Mouse (Mus musculus): ENCODE results near the gene Sult1d1. TPM values are rescaled to one million over a fixed set of nuclear protein-coding genes. Genes with fewer than 3 reads are reported as not detected.

The Sult1d1 gene
- polyA plus RNA-seq (2015; fragmentation: Nextera tagmentation; extraction: Ambion mirVana), result 3.4 TPM in 2 replicates

GRCm38 (mm10) chr5:87568845-87569244 lies at the start of gene Sult1d1:
Gene Sult1d1, minus strand, starts transcription at chr5:87569027.
- Histone ChIP-seq H3K4me3 (replicated peaks) (no peak within 1 kb of the TSS), H3K4me1 (replicated peaks) (no peaks in the 10 kb centered on the region), H3K36me3 (replicated peaks) (no peaks in the 10 kb centered on the region), H3K4me2 (no peak within 1 kb of the TSS), H3K9me3 (replicated peaks) (no peaks in the 10 kb centered on the region), H3K27ac (replicated peaks) (no peak within 1 kb of the TSS), H3K27me3 (no peaks in the 10 kb centered on the region), H3K9ac (no peak within 1 kb of the TSS)
- ATAC-seq (ENCODE audit: insufficient read depth), result no peak
- WGBS (ENCODE audit: insufficient replicate concordance), result 53% methylated on average over 5 of the region's 5 CpGs

DNA sequence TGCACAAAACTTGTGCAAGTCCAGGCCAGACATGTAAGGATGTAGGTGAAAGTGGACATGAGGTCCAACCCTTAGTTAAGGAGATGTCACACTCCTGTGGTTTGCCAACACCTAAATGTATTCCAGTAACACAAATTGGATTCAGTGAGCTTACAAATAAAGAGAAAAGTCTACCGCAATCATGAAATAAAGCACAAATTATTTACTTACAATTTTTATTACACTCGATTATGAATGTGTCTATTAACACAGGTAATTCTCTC lies 46.2 kb upstream of the Sult1d1 start:
- 45% methylated on average over 2 of the region's 2 CpGs for WGBS (ENCODE audit: insufficient replicate concordance)
- Histone ChIP-seq H3K9me3 (replicated peaks) (no peaks in the 10 kb centered on the region), H3K4me3 (replicated peaks) (no peak overlapping the region), H3K9ac (no peak overlapping the region), H3K36me3 (replicated peaks) (no peaks in the 10 kb centered on the region), H3K4me2 (no peak overlapping the region), H3K27ac (replicated peaks) (no peak overlapping the region), H3K4me1 (replicated peaks) (no peaks in the 10 kb centered on the region), H3K27me3 (no peaks in the 10 kb centered on the region)
- ATAC-seq (ENCODE audit: insufficient read depth), result no peak

GRCm38 (mm10) chr5:87614364-87615127 lies 45.7 kb upstream of the Sult1d1 start:
- Histone ChIP-seq H3K4me2 (no peak overlapping the region), H3K36me3 (replicated peaks) (no peaks in the 10 kb centered on the region), H3K9ac (no peak overlapping the region), H3K4me1 (replicated peaks) (no peaks in the 10 kb centered on the region), H3K27me3 (no peaks in the 10 kb centered on the region), H3K9me3 (replicated peaks) (no peaks in the 10 kb centered on the region), H3K4me3 (replicated peaks) (no peak overlapping the region), H3K27ac (replicated peaks) (no peak overlapping the region)
- ATAC-seq (ENCODE audit: insufficient read depth), result no peak

GRCm38 (mm10) chr5:87601018-87601417 lies 32.2 kb upstream of the Sult1d1 start:
- no peak overlapping the region for H3K4me2 ChIP-seq
- no peak overlapping the region for H3K27ac ChIP-seq (replicated peaks)
- ATAC-seq (ENCODE audit: insufficient read depth), result no peak
- no peak overlapping the region for H3K9ac ChIP-seq
- WGBS (ENCODE audit: insufficient replicate concordance), result 47% methylated on average over 3 of the region's 3 CpGs
- no peaks in the 10 kb centered on the region for H3K27me3 ChIP-seq
- no peaks in the 10 kb centered on the region for H3K9me3 ChIP-seq (replicated peaks)
- H3K4me3 ChIP-seq (replicated peaks), result no peak overlapping the region
- no peaks in the 10 kb centered on the region for H3K4me1 ChIP-seq (replicated peaks)
- no peaks in the 10 kb centered on the region for H3K36me3 ChIP-seq (replicated peaks)

DNA sequence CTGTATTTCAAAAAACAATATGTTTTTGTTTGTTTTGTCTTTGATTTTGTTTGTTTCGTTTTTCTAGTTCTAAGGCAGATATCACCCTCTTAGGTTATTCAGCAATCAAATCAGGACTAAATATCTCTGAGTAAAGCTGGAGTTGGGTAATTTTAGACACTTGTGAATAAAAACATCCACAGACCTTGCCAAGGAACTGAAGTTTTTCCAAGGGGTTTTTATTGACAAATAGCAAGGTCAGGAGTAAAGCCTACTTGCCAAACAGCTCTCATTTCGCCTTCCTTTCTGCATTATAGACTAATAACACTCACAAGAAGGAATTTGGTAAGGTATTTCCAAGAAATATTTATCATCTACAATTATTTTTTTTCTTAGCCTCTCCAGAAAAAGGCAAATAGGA lies 29.1 kb upstream of the Sult1d1 start:
- Histone ChIP-seq H3K9me3 (replicated peaks) (no peaks in the 10 kb centered on the region), H3K27ac (replicated peaks) (no peak overlapping the region), H3K4me2 (no peak overlapping the region), H3K9ac (no peak overlapping the region), H3K4me3 (replicated peaks) (no peak overlapping the region), H3K36me3 (replicated peaks) (no peaks in the 10 kb centered on the region), H3K4me1 (replicated peaks) (no peaks in the 10 kb centered on the region), H3K27me3 (no peaks in the 10 kb centered on the region)
- 33% methylated on average over 2 of the region's 2 CpGs for WGBS (ENCODE audit: insufficient replicate concordance)
- no peak for ATAC-seq (ENCODE audit: insufficient read depth)

GRCm38 (mm10) chr5:87591494-87591893 lies 22.7 kb upstream of the Sult1d1 start, which contains the start of gene Sult1e1:
Gene Sult1e1, minus strand, starts transcription at chr5:87591594.
- 60% methylated on average over 5 of the region's 5 CpGs for WGBS (ENCODE audit: insufficient replicate concordance)
- H3K9ac ChIP-seq, result no peak within 1 kb of the TSS
- H3K4me1 ChIP-seq (replicated peaks), result no peaks in the 10 kb centered on the region
- no peaks in the 10 kb centered on the region for H3K9me3 ChIP-seq (replicated peaks)
- no peaks in the 10 kb centered on the region for H3K36me3 ChIP-seq (replicated peaks)
- no peak for ATAC-seq (ENCODE audit: insufficient read depth)
- no peak within 1 kb of the TSS for H3K4me2 ChIP-seq
- no peaks in the 10 kb centered on the region for H3K27me3 ChIP-seq
- H3K27ac ChIP-seq (replicated peaks), result no peak within 1 kb of the TSS
- no peak within 1 kb of the TSS for H3K4me3 ChIP-seq (replicated peaks)

DNA sequence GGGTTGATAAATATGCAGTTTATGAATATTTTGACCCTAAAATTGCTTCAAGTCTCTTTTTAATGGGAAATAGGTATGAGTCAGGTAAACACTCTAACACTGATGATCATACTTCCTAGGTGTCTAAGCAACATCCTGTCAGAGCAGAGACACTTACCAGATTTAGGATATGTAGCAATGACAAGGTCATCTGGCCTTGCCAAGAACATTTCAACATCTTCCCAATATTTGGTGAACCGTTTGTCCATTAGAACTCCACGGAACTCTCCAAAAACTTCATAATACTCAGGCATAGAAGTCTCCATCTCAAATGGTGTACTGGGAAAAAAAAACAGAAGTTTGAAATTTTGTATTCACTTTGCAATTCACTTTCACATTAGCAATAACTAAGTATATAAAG lies 21.1 kb upstream of the Sult1d1 start:
- Histone ChIP-seq H3K9ac (no peak overlapping the region), H3K27me3 (no peaks in the 10 kb centered on the region), H3K4me3 (replicated peaks) (no peak overlapping the region), H3K36me3 (replicated peaks) (no peaks in the 10 kb centered on the region), H3K27ac (replicated peaks) (no peak overlapping the region), H3K9me3 (replicated peaks) (no peaks in the 10 kb centered on the region), H3K4me2 (no peak overlapping the region), H3K4me1 (replicated peaks) (no peaks in the 10 kb centered on the region)
- no peak for ATAC-seq (ENCODE audit: insufficient read depth)
- WGBS (ENCODE audit: insufficient replicate concordance), result 42% methylated on average over 2 of the region's 2 CpGs

DNA sequence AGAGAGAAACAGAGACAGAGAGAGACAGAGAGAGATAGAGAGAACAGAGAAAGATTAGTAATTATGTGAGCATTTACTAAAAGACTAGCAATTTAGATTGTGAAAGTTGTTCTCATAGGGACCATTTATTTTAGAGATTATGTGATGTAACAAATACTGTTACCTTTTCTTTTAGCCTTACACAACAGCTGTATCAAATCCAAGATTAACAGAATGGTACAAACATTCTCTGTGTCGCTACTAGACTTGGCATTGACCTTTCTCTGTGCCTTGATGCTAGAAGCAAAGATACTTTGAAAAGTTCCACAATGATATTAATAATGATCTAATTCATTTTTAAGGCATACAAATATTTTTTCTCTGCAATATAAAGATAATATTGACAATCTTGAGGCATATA lies 11.6 kb upstream of the Sult1d1 start:
- WGBS (ENCODE audit: insufficient replicate concordance), result 48% methylated on average over 1 of the region's 1 CpGs
- ATAC-seq (ENCODE audit: insufficient read depth), result no peak

DNA sequence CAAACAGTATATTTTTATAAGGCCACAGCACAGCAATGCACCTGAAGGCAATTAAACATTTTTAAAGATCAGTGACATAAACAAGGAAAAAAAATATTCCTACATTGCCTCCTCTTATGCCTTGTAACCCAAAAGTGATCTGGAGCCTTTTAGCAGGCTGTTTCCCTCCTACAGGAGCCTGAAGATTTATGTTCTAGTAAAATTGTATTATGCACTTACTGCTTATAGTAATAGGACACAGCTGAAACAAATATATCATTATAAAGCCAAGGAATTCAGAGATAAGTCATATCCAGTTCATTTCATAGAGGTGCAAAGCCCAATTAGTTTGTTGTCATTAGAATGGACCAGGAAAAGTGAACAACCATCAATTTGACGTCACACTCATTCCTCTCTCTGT lies 5.3 kb upstream of the Sult1d1 start:
- Histone ChIP-seq H3K27me3 (no peaks in the 10 kb centered on the region), H3K9me3 (replicated peaks) (no peaks in the 10 kb centered on the region), H3K4me3 (replicated peaks) (no peak overlapping the region), H3K36me3 (replicated peaks) (no peaks in the 10 kb centered on the region), H3K9ac (no peak overlapping the region), H3K4me2 (no peak overlapping the region), H3K27ac (replicated peaks) (no peak overlapping the region), H3K4me1 (replicated peaks) (no peaks in the 10 kb centered on the region)
- 64% methylated on average over 1 of the region's 1 CpGs for WGBS (ENCODE audit: insufficient replicate concordance)
- ATAC-seq (ENCODE audit: insufficient read depth), result no peak

More for the DNA sequence above, 11.6 kb upstream of the Sult1d1 start:
- Histone ChIP-seq H3K9ac (no peak overlapping the region), H3K9me3 (replicated peaks) (no peaks in the 10 kb centered on the region), H3K27ac (replicated peaks) (no peak overlapping the region), H3K27me3 (no peaks in the 10 kb centered on the region), H3K4me2 (no peak overlapping the region), H3K4me1 (replicated peaks) (no peaks in the 10 kb centered on the region), H3K36me3 (replicated peaks) (no peaks in the 10 kb centered on the region), H3K4me3 (replicated peaks) (no peak overlapping the region)

DNA sequence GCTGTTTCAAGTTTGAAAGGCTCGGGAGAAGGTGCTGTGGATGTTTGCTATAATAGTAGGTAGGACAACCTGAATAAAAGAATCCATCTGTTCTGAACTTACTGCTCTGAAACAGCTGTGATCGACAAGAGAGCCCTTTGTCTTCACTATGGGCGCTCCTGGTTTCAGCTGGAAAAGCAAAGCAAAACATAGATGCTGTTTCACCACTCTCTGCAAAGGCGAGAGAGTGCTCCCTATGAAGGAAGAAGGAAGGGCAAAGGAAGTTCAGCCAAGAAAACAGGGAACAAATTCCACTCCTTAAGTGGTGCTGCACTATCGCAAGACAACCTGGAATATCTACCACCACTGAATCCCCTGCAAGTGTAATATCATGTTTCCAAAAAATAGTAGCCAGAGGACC lies 4.7 kb upstream of the Sult1d1 start:
- Histone ChIP-seq H3K36me3 (replicated peaks) (no peaks in the 10 kb centered on the region), H3K4me3 (replicated peaks) (no peak overlapping the region), H3K4me2 (no peak overlapping the region), H3K27me3 (no peaks in the 10 kb centered on the region), H3K9me3 (replicated peaks) (no peaks in the 10 kb centered on the region), H3K9ac (no peak overlapping the region), H3K4me1 (replicated peaks) (no peaks in the 10 kb centered on the region), H3K27ac (replicated peaks) (no peak overlapping the region)
- WGBS (ENCODE audit: insufficient replicate concordance), result 54% methylated on average over 5 of the region's 5 CpGs
- no peak for ATAC-seq (ENCODE audit: insufficient read depth)

GRCm38 (mm10) chr5:87572781-87573180 lies 4.0 kb upstream of the Sult1d1 start:
- H3K4me3 ChIP-seq (replicated peaks), result no peak overlapping the region
- H3K4me2 ChIP-seq, result no peak overlapping the region
- H3K27me3 ChIP-seq, result no peaks in the 10 kb centered on the region
- no peak overlapping the region for H3K9ac ChIP-seq
- H3K9me3 ChIP-seq (replicated peaks), result no peaks in the 10 kb centered on the region
- no peaks in the 10 kb centered on the region for H3K4me1 ChIP-seq (replicated peaks)
- ATAC-seq (ENCODE audit: insufficient read depth), result no peak
- H3K27ac ChIP-seq (replicated peaks), result no peak overlapping the region
- WGBS (ENCODE audit: insufficient replicate concordance), result 70% methylated on average over 6 of the region's 6 CpGs
- no peaks in the 10 kb centered on the region for H3K36me3 ChIP-seq (replicated peaks)

GRCm38 (mm10) chr5:87567306-87567705 lies 1.5 kb downstream of the Sult1d1 start:
- Histone ChIP-seq H3K36me3 (replicated peaks) (no peaks in the 10 kb centered on the region), H3K4me2 (no peak overlapping the region), H3K9ac (no peak overlapping the region), H3K9me3 (replicated peaks) (no peaks in the 10 kb centered on the region), H3K27ac (replicated peaks) (no peak overlapping the region), H3K4me1 (replicated peaks) (no peaks in the 10 kb centered on the region), H3K27me3 (no peaks in the 10 kb centered on the region), H3K4me3 (replicated peaks) (no peak overlapping the region)
- WGBS (ENCODE audit: insufficient replicate concordance), result 49% methylated on average over 1 of the region's 1 CpGs
- no peak for ATAC-seq (ENCODE audit: insufficient read depth)
